Mouse (Mus musculus) MEL (cell line): ENCODE results near the gene Cnga2. TPM values are rescaled to one million over a fixed set of nuclear protein-coding genes. Genes with fewer than 3 reads are reported as not detected.

Experiments used
- DNase-seq: peaks from one replicate; pipeline ENCODE4 v3.0.0; 2011; ENCODE audit warnings: low read depth, low spot score
- H3K27ac ChIP-seq: 2 replicates; pipeline ENCODE4 v1.5.1; 2012; ENCODE audit warnings: low read depth, mild to moderate bottlenecking, control low read depth, low read length, moderate library complexity; ENCODE audit not compliant: control insufficient read depth
- H3K27me3 ChIP-seq, 2 experiments: fragments of 150-350 bp in 1 of 2; sonication (generic) in 1 of 2; 2 replicates each; pipeline ENCODE4 v1.6.1; 2012; ENCODE audit warnings: low read length in 2 of 2, mild to moderate bottlenecking in 2 of 2, improper control_type of control experiment in 1 of 2, moderate library complexity in 1 of 2; ENCODE audit not compliant: insufficient read depth in 2 of 2, control insufficient read depth in 1 of 2
- H3K36me3 ChIP-seq, 2 experiments: 2 replicates each; pipeline ENCODE4 v1.6.1; 2012 to 2014; ENCODE audit warnings: low read length in 2 of 2, improper control_type of control experiment in 1 of 2, inconsistent platforms in 1 of 2, mild to moderate bottlenecking in 1 of 2; ENCODE audit not compliant: insufficient read depth in 2 of 2, control insufficient read depth in 1 of 2
- H3K4me1 ChIP-seq, 2 experiments: fragments of 150-350 bp in 1 of 2; sonication (generic) in 1 of 2; 2 replicates each; pipeline ENCODE4 v1.6.1; 2012; ENCODE audit warnings: low read length in 2 of 2, improper control_type of control experiment in 1 of 2, mild to moderate bottlenecking in 1 of 2; ENCODE audit not compliant: insufficient read depth in 2 of 2, control insufficient read depth in 1 of 2
- H3K4me3 ChIP-seq, 2 experiments: fragments of 150-350 bp in 1 of 2; sonication (generic) in 1 of 2; 2 replicates each; pipeline ENCODE4 v1.5.1; 2012; ENCODE audit warnings: low read depth in 2 of 2, low read length in 2 of 2, mild to moderate bottlenecking in 2 of 2, moderate library complexity in 2 of 2, control low read depth in 1 of 2, improper control_type of control experiment in 1 of 2; ENCODE audit not compliant: control insufficient read depth in 1 of 2, insufficient read depth in 1 of 2
- H3K79me2 ChIP-seq: 2 replicates; pipeline ENCODE4 v1.6.1; 2012; ENCODE audit warnings: mild to moderate bottlenecking, low read length, moderate library complexity; ENCODE audit not compliant: control insufficient read depth, poor library complexity, insufficient read depth
- H3K9ac ChIP-seq: 2 replicates; pipeline ENCODE4 v1.6.1; 2012; ENCODE audit warnings: low read depth, mild to moderate bottlenecking, control low read depth, low read length, moderate library complexity; ENCODE audit not compliant: control insufficient read depth, poor library complexity, severe bottlenecking
- H3K9me3 ChIP-seq: fragments of 150-350 bp; sonication (generic); replicated peaks from 2 replicates; pipeline ENCODE4 v1.6.1; 2012; ENCODE audit warnings: mild to moderate bottlenecking, low read length, improper control_type of control experiment, moderate library complexity; ENCODE audit not compliant: insufficient read depth
- CHD2 ChIP-seq: IDR thresholded peaks from 2 replicates; pipeline ENCODE4 v1.6.1; 2011; ENCODE audit warnings: low read length, improper control_type of control experiment
- E2F4 ChIP-seq: IDR thresholded peaks from 2 replicates; pipeline ENCODE4 v1.6.1; 2011; ENCODE audit warnings: low read depth, low read length, improper control_type of control experiment, borderline replicate concordance
- ELF1 ChIP-seq: IDR thresholded peaks from 2 replicates; pipeline ENCODE4 v1.6.1; 2014; ENCODE audit warnings: low read depth, mild to moderate bottlenecking, inconsistent platforms, low read length, improper control_type of control experiment, moderate library complexity
- EP300 ChIP-seq, 2 experiments: IDR thresholded peaks; 2 replicates each; pipeline ENCODE4 v1.6.1; 2011; ENCODE audit warnings: improper control_type of control experiment in 2 of 2, low read length in 2 of 2, low read depth in 1 of 2, mild to moderate bottlenecking in 1 of 2
- GABPA ChIP-seq: IDR thresholded peaks from 2 replicates; pipeline ENCODE4 v1.6.1; 2012; ENCODE audit warnings: low read depth, mild to moderate bottlenecking, inconsistent platforms, low read length, improper control_type of control experiment, moderate library complexity
- GATA1 ChIP-seq: IDR thresholded peaks from 2 replicates; pipeline ENCODE4 v1.6.1; 2011; ENCODE audit warnings: low read depth, low read length, improper control_type of control experiment
- JUND ChIP-seq: IDR thresholded peaks from 2 replicates; pipeline ENCODE4 v1.6.1; 2011; ENCODE audit warnings: low read depth, mild to moderate bottlenecking, improper control_type of control experiment, low read length
- MAFK ChIP-seq: IDR thresholded peaks from 2 replicates; pipeline ENCODE4 v1.6.1; 2011; ENCODE audit warnings: low read depth, mild to moderate bottlenecking, low read length, improper control_type of control experiment, borderline replicate concordance
- MAX ChIP-seq: IDR thresholded peaks from 2 replicates; pipeline ENCODE4 v1.6.1; 2011; ENCODE audit warnings: low read length, improper control_type of control experiment
- MXI1 ChIP-seq: IDR thresholded peaks from 2 replicates; pipeline ENCODE4 v1.6.1; 2011; ENCODE audit warnings: mild to moderate bottlenecking, low read depth, low read length, improper control_type of control experiment
- NRF1 ChIP-seq: IDR thresholded peaks from 2 replicates; pipeline ENCODE4 v1.6.1; 2014; ENCODE audit warnings: low read depth, mild to moderate bottlenecking, inconsistent platforms, low read length, improper control_type of control experiment, moderate library complexity; ENCODE audit not compliant: poor library complexity, insufficient read depth, severe bottlenecking
- POLR2A ChIP-seq, 2 experiments: IDR thresholded peaks; 2 replicates each; pipeline ENCODE4 v1.6.1; 2011 to 2012; ENCODE audit warnings: low read length in 2 of 2, mild to moderate bottlenecking in 2 of 2, control low read depth in 1 of 2, improper control_type of control experiment in 1 of 2, low read depth in 1 of 2, moderate library complexity in 1 of 2; ENCODE audit not compliant: control insufficient read depth in 1 of 2, insufficient read depth in 1 of 2, poor library complexity in 1 of 2
- POLR2AphosphoS2 ChIP-seq: IDR thresholded peaks from 2 replicates; pipeline ENCODE4 v1.6.1; 2011; ENCODE audit warnings: low read length, improper control_type of control experiment
- POLR2AphosphoS5 ChIP-seq: IDR thresholded peaks from 2 replicates; pipeline ENCODE4 v1.6.1; 2012; ENCODE audit warnings: low read depth, borderline replicate concordance, mild to moderate bottlenecking, inconsistent platforms, low read length, moderate library complexity, mixed read lengths
- RCOR1 ChIP-seq: IDR thresholded peaks from 2 replicates; pipeline ENCODE4 v1.6.1; 2012; ENCODE audit warnings: low read depth, mild to moderate bottlenecking, inconsistent platforms, low read length, improper control_type of control experiment
- SMC3 ChIP-seq: IDR thresholded peaks from 2 replicates; pipeline ENCODE4 v1.6.1; 2011; ENCODE audit warnings: low read depth, low read length, improper control_type of control experiment
- TAL1 ChIP-seq: IDR thresholded peaks from 2 replicates; pipeline ENCODE4 v1.6.1; 2012; ENCODE audit warnings: mild to moderate bottlenecking, inconsistent platforms, low read length, moderate library complexity, mixed read lengths
- TBP ChIP-seq: IDR thresholded peaks from 2 replicates; pipeline ENCODE4 v1.8.0; 2011; ENCODE audit warnings: low read depth, low read length, improper control_type of control experiment
- USF1 ChIP-seq: IDR thresholded peaks from 2 replicates; pipeline ENCODE4 v1.6.1; 2014; ENCODE audit warnings: low read depth, mild to moderate bottlenecking, inconsistent platforms, low read length, improper control_type of control experiment, moderate library complexity
- USF2 ChIP-seq, 2 experiments: IDR thresholded peaks; 2 replicates each; pipeline ENCODE4 v1.6.1; 2011 to 2012; ENCODE audit warnings: improper control_type of control experiment in 2 of 2, low read length in 2 of 2, borderline replicate concordance in 1 of 2, inconsistent platforms in 1 of 2, low read depth in 1 of 2, mild to moderate bottlenecking in 1 of 2; ENCODE audit not compliant: insufficient read depth in 1 of 2
- ZC3H11A ChIP-seq: IDR thresholded peaks from 2 replicates; pipeline ENCODE4 v1.6.1; 2012; ENCODE audit warnings: low read depth, mild to moderate bottlenecking, inconsistent platforms, low read length, improper control_type of control experiment
- ZNF384 ChIP-seq: IDR thresholded peaks from 2 replicates; pipeline ENCODE4 v1.6.1; 2012; ENCODE audit warnings: low read depth, mild to moderate bottlenecking, inconsistent platforms, low read length, improper control_type of control experiment
- polyA plus RNA-seq, 2 experiments: library from polyadenylated mRNA; stranded (reverse) in 1 of 2; unstranded in 1 of 2; fragments of >175 nt in 1 of 2; fragments of >200 nt in 1 of 2; gene quantifications; 2 replicates each; pipeline versions ENCODE4 v1.2.1 to v1.2.4; 2012; ENCODE audit warnings: low replicate concordance in 2 of 2, low read depth in 1 of 2; ENCODE audit not compliant: insufficient read length in 2 of 2, insufficient read depth in 1 of 2, missing spikeins in 1 of 2
- total RNA-seq: library from RNA; depleted of rRNA; stranded (reverse); fragments of 300-350 nt; gene quantifications from 2 replicates; pipeline ENCODE4 v1.2.3, GENCODE M21; 2012

Gene Cnga2
- total and polyA plus RNA-seq, 3 experiments, result not detected

GRCm38 (mm10) chrX:71968216-71968615 lies 23.4 kb upstream of the Cnga2 start:
- H3K4me1 ChIP-seq, result no peaks in the 10 kb centered on the region
- TF ChIP-seq GATA1 (no peak), ZNF384 (no peak), MAFK (no peak), RCOR1 (no peak)

GRCm38 (mm10) chrX:71968816-71969215 lies 22.8 kb upstream of the Cnga2 start:
- no peak for DNase-seq
- no peak overlapping the region for H3K4me3 ChIP-seq
- H3K9me3 ChIP-seq, result no peaks in the 10 kb centered on the region
- H3K36me3 ChIP-seq, result no peaks in the 10 kb centered on the region
- H3K79me2 ChIP-seq, result no peaks in the 10 kb centered on the region
- TF ChIP-seq RCOR1 (no peak), NRF1 (no peak), POLR2A (IDR thresholded peaks at IDR 0.05; ENCODE audit: control insufficient read depth in 1 of 2, insufficient read depth in 1 of 2, low read depth in 1 of 2, low read length in 2 of 2, poor library complexity in 1 of 2) (no peak), JUND (no peak), TAL1 (no peak), ZC3H11A (no peak), GATA1 (no peak), POLR2AphosphoS5 (no peak), POLR2AphosphoS2 (no peak), MAX (no peak), USF2 (IDR thresholded peaks at IDR 0.05; ENCODE audit: borderline replicate concordance in 1 of 2, insufficient read depth in 1 of 2, low read depth in 1 of 2, low read length in 2 of 2) (no peak), TBP (no peak), MXI1 (no peak)
- H3K27ac ChIP-seq, result no peak overlapping the region
- no peaks in the 10 kb centered on the region for H3K27me3 ChIP-seq
- no peaks in the 10 kb centered on the region for H3K4me1 ChIP-seq
- H3K9ac ChIP-seq, result no peak overlapping the region

More at GRCm38 (mm10) chrX:71968216-71968615, 23.4 kb upstream of the Cnga2 start:
- Histone ChIP-seq H3K9ac (no peak overlapping the region), H3K27ac (no peak overlapping the region), H3K79me2 (no peaks in the 10 kb centered on the region), H3K4me3 (no peak overlapping the region), H3K9me3 (no peaks in the 10 kb centered on the region), H3K36me3 (no peaks in the 10 kb centered on the region), H3K27me3 (no peaks in the 10 kb centered on the region)
- no peak for DNase-seq

- TF ChIP-seq SMC3 (no peak), USF1 (no peak), TBP (no peak), EP300 (IDR thresholded peaks at IDR 0.05; ENCODE audit: low read depth in 1 of 2, low read length in 2 of 2) (no peak), MXI1 (no peak), E2F4 (no peak), ELF1 (no peak), GABPA (no peak), POLR2AphosphoS2 (no peak), CHD2 (no peak)
- TF ChIP-seq, all 39 proteins: peak for 0
- Histone ChIP-seq H3K79me2 (no peaks in the 10 kb centered on the region), H3K4me1 (no peaks in the 10 kb centered on the region), H3K27ac (no peak overlapping the region), H3K9me3 (no peaks in the 10 kb centered on the region), H3K9ac (no peak overlapping the region), H3K36me3 (no peaks in the 10 kb centered on the region), H3K4me3 (no peak overlapping the region), H3K27me3 (no peaks in the 10 kb centered on the region)
- no peak for DNase-seq
Measured at GRCm38 (mm10) chrX:71971325-71971724, 20.3 kb upstream of the Cnga2 start.
